Mouse (Mus musculus): ENCODE data around the gene Dnaic1. TPM values are rescaled to one million over a fixed set of nuclear protein-coding genes. Genes with fewer than 3 reads are reported as not detected.

Dnaic1 gene
- total and polyA plus RNA-seq, 3 experiments: 0.34 to 4.1 (median 0.89) TPM

DNA sequence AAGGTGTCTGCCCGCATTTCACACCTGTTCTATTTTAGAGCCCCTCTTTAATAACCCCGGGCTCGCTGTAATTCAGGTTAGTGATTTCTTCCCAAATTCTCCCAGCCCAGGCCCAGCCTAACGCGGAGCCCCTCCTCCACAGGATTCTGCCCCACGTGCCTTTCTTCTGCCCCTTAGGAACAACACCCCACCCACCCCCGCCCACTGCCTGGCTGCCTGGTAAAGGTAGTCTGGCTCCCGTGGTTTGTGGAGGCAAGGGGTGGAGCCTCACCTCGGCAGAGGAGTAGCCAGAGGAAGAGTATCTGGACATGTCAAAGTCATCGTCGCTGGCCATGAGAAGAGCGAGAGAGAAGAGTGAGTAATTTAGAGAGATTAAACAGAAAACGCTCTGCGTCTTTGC lies 48.9 kb upstream of the Dnaic1 start:
- H3K27me3 ChIP-seq (replicated peaks): peaks cover 35% of the 10 kb centered on the region
- H3K27ac ChIP-seq (ENCODE audit: insufficient read depth, low read depth): no peak overlapping the region
- no peak for DNase-seq (ENCODE audit: extremely low read depth)
- no peak overlapping the region for H3K4me2 ChIP-seq (ENCODE audit: insufficient read depth, low read depth, poor library complexity, severe bottlenecking)
- TF ChIP-seq ETS1 (conservative IDR thresholded peaks at IDR 0.05; ENCODE audit: low read depth, low read length): no peak
- no peak for TF ChIP-seq JUN (IDR thresholded peaks at IDR 0.05; ENCODE audit: insufficient read depth, low read depth, low read length)
- no peak for TF ChIP-seq TBP (conservative IDR thresholded peaks at IDR 0.05; ENCODE audit: low read depth, low read length)
- no peak for TF ChIP-seq POLR2A (IDR thresholded peaks at IDR 0.05; ENCODE audit: low read depth, low read length)
- TF ChIP-seq ZKSCAN1 (IDR thresholded peaks at IDR 0.05; ENCODE audit: borderline replicate concordance, low read depth, low read length): no peak
- TF ChIP-seq NRF1 (IDR thresholded peaks at IDR 0.05; ENCODE audit: low read depth, low read length): no peak
- no peak for TF ChIP-seq RCOR1 (conservative IDR thresholded peaks at IDR 0.05; ENCODE audit: low read depth, low read length)
- TF ChIP-seq UBTF (IDR thresholded peaks at IDR 0.05; ENCODE audit: low read depth, low read length): no peak
- no peaks in the 10 kb centered on the region for H3K4me1 ChIP-seq (ENCODE audit: control insufficient read depth in 1 of 2, insufficient read depth in 2 of 2)
- H3K4me3 ChIP-seq (replicated peaks in 1 of 3; ENCODE audit: low read depth in 2 of 3, low read length in 2 of 3, poor library complexity in 1 of 3): no peak overlapping the region
- no peak overlapping the region for H3K9ac ChIP-seq (ENCODE audit: insufficient read depth, low read depth)
- dilution Hi-C loops (cut with MboI; ENCODE audit: extremely low pct_ligation_motif_present, extremely low pct_unique_long_range_greater_than_20kb, low sequenced_read_pairs) (no loop called here), in situ Hi-C loops (cut with MboI; ENCODE audit: low pct_ligation_motif_present, low pct_unique_long_range_greater_than_20kb, low sequenced_read_pairs) (no loop called here)
- no peaks in the 10 kb centered on the region for H3K9me3 ChIP-seq (replicated peaks; ENCODE audit: low read length)
- no peaks in the 10 kb centered on the region for H3K36me3 ChIP-seq (replicated peaks in 1 of 2; ENCODE audit: control insufficient read depth in 1 of 2, insufficient read depth in 1 of 2, low read length in 1 of 2)
- no peaks in the 10 kb centered on the region for H3K79me2 ChIP-seq (replicated peaks; ENCODE audit: control insufficient read depth, extremely low read depth, insufficient read depth, poor library complexity, severe bottlenecking)

DNA sequence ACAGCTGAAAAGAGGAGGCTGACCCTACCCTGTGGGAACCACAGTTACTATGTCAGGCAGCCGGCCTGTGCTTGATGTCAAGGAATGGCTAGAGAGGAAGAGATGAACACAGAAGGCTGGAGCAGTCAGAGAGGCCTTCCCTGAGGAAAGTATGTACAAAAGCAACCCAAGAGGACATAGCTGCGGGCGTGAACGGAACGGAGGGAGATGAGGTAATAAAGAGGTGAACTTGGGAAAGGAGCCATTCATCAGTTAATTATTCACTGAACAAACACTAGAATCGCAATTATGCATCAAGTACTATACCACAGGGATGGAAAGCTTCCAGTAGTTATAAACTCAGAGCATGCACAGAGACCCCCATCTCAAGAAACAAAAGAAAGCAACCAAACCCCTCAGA lies 47.4 kb upstream of the Dnaic1 start:
- no peaks in the 10 kb centered on the region for H3K36me3 ChIP-seq (replicated peaks in 1 of 2; ENCODE audit: control insufficient read depth in 1 of 2, insufficient read depth in 1 of 2, low read length in 1 of 2)
- in situ Hi-C loops (cut with MboI; ENCODE audit: low pct_ligation_motif_present, low pct_unique_long_range_greater_than_20kb, low sequenced_read_pairs) (no loop called here), dilution Hi-C loops (cut with MboI; ENCODE audit: extremely low pct_ligation_motif_present, extremely low pct_unique_long_range_greater_than_20kb, low sequenced_read_pairs) (no loop called here)
- TF ChIP-seq MXI1 (IDR thresholded peaks at IDR 0.05; ENCODE audit: low read depth, low read length) (no peak), IRF4 (IDR thresholded peaks at IDR 0.05; ENCODE audit: low read depth, low read length) (no peak), ELF1 (IDR thresholded peaks at IDR 0.05; ENCODE audit: low read depth, low read length) (no peak)
- H3K4me1 ChIP-seq (ENCODE audit: control insufficient read depth in 1 of 2, insufficient read depth in 2 of 2): no peaks in the 10 kb centered on the region
- no peak overlapping the region for H3K27ac ChIP-seq (ENCODE audit: insufficient read depth, low read depth)
- no peak overlapping the region for H3K4me3 ChIP-seq (replicated peaks in 1 of 3; ENCODE audit: low read depth in 2 of 3, low read length in 2 of 3, poor library complexity in 1 of 3)
- no peak for DNase-seq (ENCODE audit: extremely low read depth)
- peaks cover 41% of the 10 kb centered on the region for H3K27me3 ChIP-seq (replicated peaks)
- H3K4me2 ChIP-seq (ENCODE audit: insufficient read depth, low read depth, poor library complexity, severe bottlenecking): no peak overlapping the region
- no peaks in the 10 kb centered on the region for H3K79me2 ChIP-seq (replicated peaks; ENCODE audit: control insufficient read depth, extremely low read depth, insufficient read depth, poor library complexity, severe bottlenecking)
- H3K9ac ChIP-seq (ENCODE audit: insufficient read depth, low read depth): no peak overlapping the region
- no peaks in the 10 kb centered on the region for H3K9me3 ChIP-seq (replicated peaks; ENCODE audit: low read length)

DNA sequence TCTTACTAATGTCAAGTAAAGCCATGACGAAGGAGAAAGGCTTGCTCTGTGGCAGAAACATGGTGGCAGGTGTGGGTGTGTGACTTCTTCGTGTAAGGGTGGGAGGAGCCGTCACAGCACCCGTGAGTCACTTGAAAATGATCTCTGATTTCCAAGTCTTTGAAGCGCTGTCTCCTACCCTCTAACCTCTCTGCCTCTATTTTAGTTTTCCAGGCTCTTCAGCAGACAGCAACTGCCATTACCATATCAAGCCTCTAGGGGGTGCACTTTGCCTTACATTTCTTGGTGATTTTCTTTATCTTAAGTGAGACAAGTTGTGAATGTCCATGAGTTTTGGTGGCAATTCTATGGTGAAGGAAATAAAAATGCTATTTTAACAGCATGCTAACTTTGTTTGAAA lies 46.8 kb upstream of the Dnaic1 start:
- Histone ChIP-seq H3K4me1 (ENCODE audit: control insufficient read depth in 1 of 2, insufficient read depth in 2 of 2) (no peaks in the 10 kb centered on the region), H3K9me3 (replicated peaks; ENCODE audit: low read length) (no peaks in the 10 kb centered on the region), H3K9ac (ENCODE audit: insufficient read depth, low read depth) (no peak overlapping the region), H3K27ac (ENCODE audit: insufficient read depth, low read depth) (no peak overlapping the region), H3K36me3 (replicated peaks in 1 of 2; ENCODE audit: control insufficient read depth in 1 of 2, insufficient read depth in 1 of 2, low read length in 1 of 2) (no peaks in the 10 kb centered on the region), H3K79me2 (replicated peaks; ENCODE audit: control insufficient read depth, extremely low read depth, insufficient read depth, poor library complexity, severe bottlenecking) (no peaks in the 10 kb centered on the region), H3K27me3 (replicated peaks) (peaks cover 44% of the 10 kb centered on the region), H3K4me2 (ENCODE audit: insufficient read depth, low read depth, poor library complexity, severe bottlenecking) (no peak overlapping the region), H3K4me3 (replicated peaks in 1 of 3; ENCODE audit: low read depth in 2 of 3, low read length in 2 of 3, poor library complexity in 1 of 3) (no peak overlapping the region)
- peak; percentile 37 for DNase-seq (ENCODE audit: extremely low read depth)
- dilution Hi-C loops (cut with MboI; ENCODE audit: extremely low pct_ligation_motif_present, extremely low pct_unique_long_range_greater_than_20kb, low sequenced_read_pairs) (no loop called here), in situ Hi-C loops (cut with MboI; ENCODE audit: low pct_ligation_motif_present, low pct_unique_long_range_greater_than_20kb, low sequenced_read_pairs) (no loop called here)
- TF ChIP-seq SMC3 (IDR thresholded peaks at IDR 0.05; ENCODE audit: low read depth, low read length) (peak; percentile 50), HCFC1 (IDR thresholded peaks at IDR 0.05; ENCODE audit: low read depth, low read length) (no peak), BHLHE40 (IDR thresholded peaks at IDR 0.05; ENCODE audit: low read depth, low read length) (no peak), RCOR1 (conservative IDR thresholded peaks at IDR 0.05; ENCODE audit: low read depth, low read length) (no peak), CTCF (conservative IDR thresholded peaks at IDR 0.05 in 1 of 2, IDR thresholded peaks at IDR 0.05 in 1 of 2; ENCODE audit: low read depth in 2 of 2, low read length in 2 of 2) (peak; percentile 74 to 80), ZKSCAN1 (IDR thresholded peaks at IDR 0.05; ENCODE audit: borderline replicate concordance, low read depth, low read length) (no peak), NELFE (IDR thresholded peaks at IDR 0.05; ENCODE audit: low read depth, low read length) (no peak), MAZ (IDR thresholded peaks at IDR 0.05; ENCODE audit: low read depth, low read length) (no peak), ZNF384 (IDR thresholded peaks at IDR 0.05; ENCODE audit: low read depth, low read length) (no peak), CHD1 (IDR thresholded peaks at IDR 0.05; ENCODE audit: low read depth, low read length) (no peak), MAFK (IDR thresholded peaks at IDR 0.05; ENCODE audit: insufficient replicate concordance, low read length) (0 out of 2 replicates have a peak, but pooled peaks have one; percentile 6), RAD21 (IDR thresholded peaks at IDR 0.05; ENCODE audit: low read depth, low read length) (peak; percentile 62)

Measured in CH12.LX (cell line).